Mouse (Mus musculus) heart, embryonic 13.5 days (tissue): ENCODE results near the gene Gkap1. TPM values are rescaled to one million over a fixed set of nuclear protein-coding genes. Genes with fewer than 3 reads are reported as not detected.

Experiments used
- ATAC-seq: fragments of 200-750 bp; cut with Nextera tagmentation; 2 replicates; pipeline ENCODE4 v1.8.0; 2017; ENCODE audit warnings: moderate TSS enrichment; ENCODE audit not compliant: insufficient number of reproducible peaks, low FRiP score, low TSS enrichment; ENCODE audit errors: extremely low read depth
- H3K27ac ChIP-seq: fragments of 300-500 bp; sonication (generic); replicated peaks from 2 replicates; pipeline ENCODE4 v1.5.1; 2015; ENCODE audit warnings: moderate library complexity, mild to moderate bottlenecking, inconsistent platforms
- H3K27me3 ChIP-seq: fragments of 300-500 bp; sonication (generic); replicated peaks from 2 replicates; pipeline ENCODE4 v1.6.1; 2015; ENCODE audit warnings: mild to moderate bottlenecking, inconsistent platforms
- H3K36me3 ChIP-seq: fragments of 300-500 bp; sonication (generic); 2 replicates; pipeline ENCODE4 v1.6.1; 2015; ENCODE audit warnings: mild to moderate bottlenecking, inconsistent platforms
- H3K4me1 ChIP-seq: fragments of 300-500 bp; sonication (generic); 2 replicates; pipeline ENCODE4 v1.6.1; 2015; ENCODE audit warnings: inconsistent platforms
- H3K4me2 ChIP-seq: fragments of 300-500 bp; sonication (generic); 2 replicates; pipeline ENCODE4 v1.6.1; 2015; ENCODE audit warnings: inconsistent platforms, mild to moderate bottlenecking, moderate library complexity
- H3K4me3 ChIP-seq: fragments of 300-500 bp; sonication (generic); 2 replicates; pipeline ENCODE4 v1.5.1; 2015; ENCODE audit warnings: moderate library complexity, mild to moderate bottlenecking, inconsistent platforms
- H3K9ac ChIP-seq: fragments of 300-500 bp; sonication (generic); 2 replicates; pipeline ENCODE4 v1.6.1; 2015; ENCODE audit warnings: inconsistent platforms, mild to moderate bottlenecking, moderate library complexity
- H3K9me3 ChIP-seq: fragments of 300-500 bp; sonication (generic); 2 replicates; pipeline ENCODE4 v1.6.1; 2016; ENCODE audit warnings: inconsistent platforms
- WGBS: fragments of 180-500 bp; shearing (Covaris S2); methylation state at CpG from one replicate; pipeline ENCODE4 v1.1.7; 2015; ENCODE audit warnings: mixed read lengths; 5-methylcytosine and 5-hydroxymethylcytosine counted together
- polyA plus RNA-seq: library from polyadenylated mRNA; unstranded; fragments of >200 nt; fragmentation: Nextera tagmentation; extraction: Ambion mirVana; gene quantifications from 2 replicates; pipeline ENCODE4 v1.2.1, GENCODE M21; 2015

The Gkap1 gene
- polyA plus RNA-seq, 1 experiment from 2014 or later, result 15.6 TPM

- H3K27me3 ChIP-seq, result no peaks in the 10 kb centered on the region
- WGBS, result 2% methylated on average over 62 of the region's 62 CpGs
- peaks cover 37% of the 10 kb centered on the region for H3K4me1 ChIP-seq
- peak within 1 kb of the TSS; percentile 79 for H3K27ac ChIP-seq
- peak within 1 kb of the TSS; percentile 71 for H3K4me2 ChIP-seq
- H3K9me3 ChIP-seq, result no peaks in the 10 kb centered on the region
- H3K4me3 ChIP-seq, result peak within 1 kb of the TSS; percentile 99
- no peaks in the 10 kb centered on the region for H3K36me3 ChIP-seq
- H3K9ac ChIP-seq, result peak within 1 kb of the TSS; percentile 99
- ATAC-seq, result peak; percentile 82
Measured at GRCm38 (mm10) chr13:58215592-58216341, 59.7 kb downstream of the Gkap1 start, which contains the start of gene Ubqln1. Ubqln1 (minus strand) TSS chr13:58215653.

GRCm38 (mm10) chr13:58215253-58215591 lies 60.3 kb downstream of the Gkap1 start:
- H3K9ac ChIP-seq, result peak overlapping the region; percentile 99
- H3K4me2 ChIP-seq, result peak overlapping the region; percentile 71
- WGBS, result under 1% methylated on average over 48 of the region's 48 CpGs
- H3K9me3 ChIP-seq, result no peaks in the 10 kb centered on the region
- H3K36me3 ChIP-seq, result no peaks in the 10 kb centered on the region
- H3K4me1 ChIP-seq, result peaks cover 42% of the 10 kb centered on the region
- H3K4me3 ChIP-seq, result peak overlapping the region; percentile 99
- no peaks in the 10 kb centered on the region for H3K27me3 ChIP-seq
- peak overlapping the region; percentile 79 for H3K27ac ChIP-seq
- ATAC-seq, result peak; percentile 64

GRCm38 (mm10) chr13:58214346-58215252 lies 60.9 kb downstream of the Gkap1 start:
- H3K27ac ChIP-seq, result peak overlapping the region; percentile 79
- peak overlapping the region; percentile 99 for H3K4me3 ChIP-seq
- peaks cover 42% of the 10 kb centered on the region for H3K4me1 ChIP-seq
- peak overlapping the region; percentile 99 for H3K9ac ChIP-seq
- WGBS, result 2% methylated on average over 31 of the region's 49 CpGs
- no peaks in the 10 kb centered on the region for H3K36me3 ChIP-seq
- peak overlapping the region; percentile 71 for H3K4me2 ChIP-seq
- ATAC-seq, result peak; percentile 60; the same call in 1 of the 2 replicates
- H3K27me3 ChIP-seq, result no peaks in the 10 kb centered on the region
- H3K9me3 ChIP-seq, result no peaks in the 10 kb centered on the region

GRCm38 (mm10) chr13:58213801-58214200 lies 61.7 kb downstream of the Gkap1 start:
- Histone ChIP-seq H3K27ac (no peak overlapping the region), H3K27me3 (no peaks in the 10 kb centered on the region), H3K4me1 (peaks cover 42% of the 10 kb centered on the region), H3K9ac (peak overlapping the region; percentile 99), H3K4me3 (peak overlapping the region; percentile 99), H3K9me3 (no peaks in the 10 kb centered on the region), H3K36me3 (no peaks in the 10 kb centered on the region), H3K4me2 (peak overlapping the region; percentile 71)
- 46% methylated on average over 8 of the region's 8 CpGs for WGBS
- no peak for ATAC-seq

GRCm38 (mm10) chr13:58212530-58212929 lies 63.0 kb downstream of the Gkap1 start:
- WGBS, result 62% methylated on average over 2 of the region's 2 CpGs
- Histone ChIP-seq H3K27me3 (no peaks in the 10 kb centered on the region), H3K9ac (no peak overlapping the region), H3K36me3 (no peaks in the 10 kb centered on the region), H3K4me1 (peaks cover 42% of the 10 kb centered on the region), H3K4me3 (no peak overlapping the region), H3K27ac (no peak overlapping the region), H3K9me3 (no peaks in the 10 kb centered on the region), H3K4me2 (no peak overlapping the region)
- no peak for ATAC-seq

- H3K27ac ChIP-seq, result no peak overlapping the region
- H3K4me3 ChIP-seq, result no peak overlapping the region
- H3K27me3 ChIP-seq, result no peaks in the 10 kb centered on the region
- 62% methylated on average over 5 of the region's 5 CpGs for whole genome bisulfite sequencing
- no peak overlapping the region for H3K4me2 ChIP-seq
- no peaks in the 10 kb centered on the region for H3K9me3 ChIP-seq
- peaks cover 53% of the 10 kb centered on the region for H3K4me1 ChIP-seq
- H3K36me3 ChIP-seq, result no peaks in the 10 kb centered on the region
- ATAC-seq, result no peak
- no peak overlapping the region for H3K9ac ChIP-seq
Measured at GRCm38 (mm10) chr13:58210441-58210840, 65.1 kb downstream of the Gkap1 start.

GRCm38 (mm10) chr13:58206084-58206483 lies 69.4 kb downstream of the Gkap1 start:
- Histone ChIP-seq H3K27ac (no peak overlapping the region), H3K27me3 (no peaks in the 10 kb centered on the region)
- WGBS, result 72% methylated on average over 4 of the region's 4 CpGs

GRCm38 (mm10) chr13:58204986-58205385 lies 70.5 kb downstream of the Gkap1 start:
- 67% methylated on average over 4 of the region's 4 CpGs for WGBS

More at GRCm38 (mm10) chr13:58206084-58206483, 69.4 kb downstream of the Gkap1 start:
- peaks cover 40% of the 10 kb centered on the region for H3K4me1 ChIP-seq
- H3K4me3 ChIP-seq, result no peak overlapping the region
- H3K9ac ChIP-seq, result no peak overlapping the region
- no peaks in the 10 kb centered on the region for H3K9me3 ChIP-seq
- ATAC-seq, result no peak
- no peak overlapping the region for H3K4me2 ChIP-seq
- H3K36me3 ChIP-seq, result no peaks in the 10 kb centered on the region

GRCm38 (mm10) chr13:58204202-58204601 lies 71.3 kb downstream of the Gkap1 start:
- 87% methylated on average over 3 of the region's 3 CpGs for whole genome bisulfite sequencing
- Histone ChIP-seq H3K4me3 (no peak overlapping the region), H3K4me2 (no peak overlapping the region), H3K9me3 (no peaks in the 10 kb centered on the region), H3K9ac (no peak overlapping the region), H3K4me1 (peaks cover 40% of the 10 kb centered on the region), H3K27me3 (no peaks in the 10 kb centered on the region), H3K27ac (no peak overlapping the region), H3K36me3 (no peaks in the 10 kb centered on the region)
- no peak for ATAC-seq

More at GRCm38 (mm10) chr13:58204986-58205385, 70.5 kb downstream of the Gkap1 start:
- no peak overlapping the region for H3K4me2 ChIP-seq
- no peaks in the 10 kb centered on the region for H3K27me3 ChIP-seq
- H3K4me1 ChIP-seq, result peaks cover 32% of the 10 kb centered on the region
- ATAC-seq, result no peak
- no peak overlapping the region for H3K9ac ChIP-seq
- H3K36me3 ChIP-seq, result no peaks in the 10 kb centered on the region
- no peak overlapping the region for H3K27ac ChIP-seq
- no peak overlapping the region for H3K4me3 ChIP-seq
- no peaks in the 10 kb centered on the region for H3K9me3 ChIP-seq

- Histone ChIP-seq H3K27ac (no peak overlapping the region), H3K36me3 (peaks cover 3% of the 10 kb centered on the region), H3K4me3 (no peak overlapping the region), H3K4me1 (peaks cover 47% of the 10 kb centered on the region), H3K9ac (no peak overlapping the region), H3K27me3 (no peaks in the 10 kb centered on the region), H3K9me3 (no peaks in the 10 kb centered on the region), H3K4me2 (no peak overlapping the region)
- no peak for ATAC-seq
- 89% methylated on average over 1 of the region's 1 CpGs for WGBS
Measured at GRCm38 (mm10) chr13:58202903-58203302, 72.6 kb downstream of the Gkap1 start.

GRCm38 (mm10) chr13:58201908-58202307 lies 73.6 kb downstream of the Gkap1 start:
- 90% methylated on average over 3 of the region's 3 CpGs for WGBS

More at GRCm38 (mm10) chr13:58201908-58202307, 73.6 kb downstream of the Gkap1 start:
- no peak overlapping the region for H3K4me2 ChIP-seq
- no peak overlapping the region for H3K9ac ChIP-seq
- H3K4me1 ChIP-seq, result peaks cover 46% of the 10 kb centered on the region
- no peak overlapping the region for H3K4me3 ChIP-seq
- H3K9me3 ChIP-seq, result no peaks in the 10 kb centered on the region
- H3K27ac ChIP-seq, result no peak overlapping the region
- peaks cover 13% of the 10 kb centered on the region for H3K36me3 ChIP-seq
- no peak for ATAC-seq
- H3K27me3 ChIP-seq, result no peaks in the 10 kb centered on the region
